8 mouse cellular contexts compared by ENCODE assay signal in the genomic region with DNA sequence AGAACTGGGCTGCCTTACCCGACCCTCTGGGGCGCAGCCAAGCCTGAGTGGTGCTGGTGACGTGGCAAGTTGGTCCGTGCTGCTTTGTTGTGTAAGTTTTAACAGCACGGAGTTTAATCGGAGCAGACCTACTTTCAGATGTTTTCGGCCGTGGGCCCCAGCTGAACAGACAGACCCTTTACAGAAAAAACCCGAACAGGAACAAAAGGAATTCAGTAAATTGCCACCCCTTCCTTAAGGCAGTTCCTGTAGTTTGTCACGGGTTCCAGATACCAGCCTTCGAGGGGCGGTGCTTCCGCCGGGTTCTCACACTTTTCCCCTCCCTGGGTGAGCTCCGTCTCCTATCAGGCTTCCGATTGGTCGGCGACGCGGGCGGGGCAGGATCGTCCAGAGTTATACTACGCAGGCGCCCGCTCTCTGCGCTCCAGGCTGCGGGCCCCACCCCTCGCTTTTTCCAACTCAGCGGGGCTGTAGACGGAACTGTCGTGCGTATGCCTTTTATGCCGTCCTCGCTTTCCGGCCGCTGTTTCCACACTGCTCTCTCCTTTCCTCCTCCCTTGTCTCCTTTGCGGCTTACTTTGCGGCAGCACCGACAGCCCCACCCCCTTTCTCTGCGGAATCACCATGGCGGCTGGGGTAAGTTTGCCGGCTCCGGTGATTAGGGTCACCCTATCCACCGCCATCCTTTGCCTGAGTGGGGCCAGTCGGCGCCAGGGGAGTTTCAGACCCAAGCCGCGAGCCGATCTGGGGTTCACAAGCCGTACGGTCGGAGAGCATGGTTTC. TPM values are rescaled to one million over a fixed set of nuclear protein-coding genes. Genes with fewer than 3 reads are reported as not detected.
DNase-seq lines count a peak whose midpoint lies in the region; ATAC-seq and TF ChIP-seq lines count a peak whose summit lies in the region.

Eef1g (plus strand) TSS at position 452 of the 783 bp plus-strand sequence.

- peak within 1 kb of the TSS; percentile 85 for H3K4me2 ChIP-seq in forebrain, embryonic 16.5 days (ENCODE audit: low read length)
- H3K4me2 ChIP-seq in lung, embryonic 14.5 days: peak within 1 kb of the TSS; percentile 75

- ATAC-seq in G1E (ENCODE audit: extremely low read depth, insufficient number of reproducible peaks, low FRiP score, poor library complexity, severe bottlenecking): peak; percentile 95
- peak; percentile 99 for ATAC-seq in forebrain, embryonic 16.5 days
- peak; percentile 99 for ATAC-seq in lung, embryonic 14.5 days (ENCODE audit: insufficient read depth)

- H3K27me3 ChIP-seq in G1E (ENCODE audit: insufficient read depth, low read length): no peaks in the 10 kb centered on the region
- no peaks in the 10 kb centered on the region for H3K27me3 ChIP-seq in forebrain, embryonic 16.5 days (replicated peaks; ENCODE audit: control insufficient read depth, insufficient read depth, low read length)
- no peaks in the 10 kb centered on the region for H3K27me3 ChIP-seq in lung, embryonic 14.5 days (ENCODE audit: insufficient read depth, low read length)
- H3K27me3 ChIP-seq in thymus, adult 2 months (ENCODE audit: control insufficient read depth, insufficient read depth, low read length): no peaks in the 10 kb centered on the region

- H3K4me1 ChIP-seq in G1E (ENCODE audit: insufficient read depth, low read depth, low read length): peaks cover 68% of the 10 kb centered on the region
- peaks cover 19% of the 10 kb centered on the region for H3K4me1 ChIP-seq in forebrain, embryonic 16.5 days (replicated peaks; ENCODE audit: control insufficient read depth, insufficient read depth, low read length)
- peaks cover 4% of the 10 kb centered on the region; the same call in 1 of the 2 replicates for H3K4me1 ChIP-seq in lung, embryonic 14.5 days (ENCODE audit: insufficient read depth)
- no peaks in the 10 kb centered on the region; the same call in 1 of the 2 replicates for H3K4me1 ChIP-seq in olfactory bulb, adult 2 months (ENCODE audit: control insufficient read depth, insufficient read depth, low read length)
- peaks cover 13% of the 10 kb centered on the region for H3K4me1 ChIP-seq in thymus, adult 2 months (replicated peaks; ENCODE audit: control insufficient read depth, insufficient read depth, low read length)

- peaks cover 91% of the 10 kb centered on the region for H3K36me3 ChIP-seq in G1E (replicated peaks)
- H3K36me3 ChIP-seq in forebrain, embryonic 16.5 days (ENCODE audit: control insufficient read depth, insufficient read depth): peaks cover 39% of the 10 kb centered on the region
- peaks cover 77% of the 10 kb centered on the region for H3K36me3 ChIP-seq in lung, embryonic 14.5 days (ENCODE audit: insufficient read depth)
- peaks cover 46% of the 10 kb centered on the region for H3K36me3 ChIP-seq in thymus, adult 2 months (ENCODE audit: control insufficient read depth, insufficient read depth, low read length)

- WGBS in forebrain, embryonic 16.5 days: under 1% methylated on average over 52 of the region's 52 CpGs
- under 1% methylated on average over 52 of the region's 52 CpGs for WGBS in lung, embryonic 14.5 days
- under 1% methylated on average over 52 of the region's 52 CpGs for WGBS in olfactory bulb, adult 2 months
- WGBS in thymus, adult 2 months: under 1% methylated on average over 52 of the region's 52 CpGs

- peak within 1 kb of the TSS; percentile 82 for H3K4me3 ChIP-seq in G1E (ENCODE audit: low read depth, low read length)
- H3K4me3 ChIP-seq in forebrain, embryonic 16.5 days (replicated peaks; ENCODE audit: low read length): peak within 1 kb of the TSS; percentile 73
- H3K4me3 ChIP-seq in layer of hippocampus, adult 2 months: peak within 1 kb of the TSS; percentile 86
- peak within 1 kb of the TSS; percentile 88 for H3K4me3 ChIP-seq in lung, embryonic 14.5 days (ENCODE audit: low read depth, low read length)
- peak within 1 kb of the TSS; percentile 76 for H3K4me3 ChIP-seq in olfactory bulb, adult 2 months (ENCODE audit: insufficient read depth, low read depth, low read length)
- H3K4me3 ChIP-seq in thymus, adult 2 months (ENCODE audit: control insufficient read depth, insufficient read depth, low read length): peak within 1 kb of the TSS; percentile 67

- intact Hi-C loops in heart, postnatal 36 days (cut with DNase I): no loop called here

- peak; percentile 30; the same call in 1 of the 2 replicates for TF ChIP-seq POLR2A in olfactory bulb, adult 2 months (IDR thresholded peaks at IDR 0.05; ENCODE audit: insufficient read depth, low read depth, low read length)
- TF ChIP-seq POLR2A in thymus, adult 2 months (IDR thresholded peaks at IDR 0.05; ENCODE audit: control insufficient read depth, extremely low read depth, insufficient read depth, low read length, poor library complexity): peak; percentile 48

- H3K9ac ChIP-seq in forebrain, embryonic 16.5 days (replicated peaks; ENCODE audit: low read depth, low read length): peak within 1 kb of the TSS; percentile 64
- H3K9ac ChIP-seq in lung, embryonic 14.5 days: peak within 1 kb of the TSS; percentile 95

- TF ChIP-seq CTCF in G1E (IDR thresholded peaks at IDR 0.05; ENCODE audit: low read depth, low read length): no peak
- no peak for TF ChIP-seq CTCF in layer of hippocampus, adult 2 months (conservative IDR thresholded peaks at IDR 0.05)
- TF ChIP-seq CTCF in lung, embryonic 14.5 days (IDR thresholded peaks at IDR 0.05; ENCODE audit: low read depth): no peak
- no peak for TF ChIP-seq CTCF in olfactory bulb, adult 2 months (IDR thresholded peaks at IDR 0.05; ENCODE audit: insufficient read depth, low read depth, low read length)
- peak; percentile 58; the same call in 1 of the 2 replicates for TF ChIP-seq CTCF in thymus, adult 2 months (IDR thresholded peaks at IDR 0.05; ENCODE audit: borderline replicate concordance, control insufficient read depth, extremely low read depth, insufficient read depth, low read length, poor library complexity)

- peak; percentile 90 for DNase-seq in G1E (ENCODE audit: low spot score)
- peak; percentile 97 to 99 for DNase-seq in cerebellum, adult 18-20 months
- peak; percentile 94 to 95 for DNase-seq in heart, postnatal 36 days
- DNase-seq in layer of hippocampus, adult 2 months (ENCODE audit: low spot score in 2 of 2): peak; percentile 99 to 100
- DNase-seq in lung, embryonic 14.5 days: peak; percentile 99
- peak; percentile 98 for DNase-seq in thymus, adult 2 months

- H3K27ac ChIP-seq in forebrain, embryonic 16.5 days (ENCODE audit: low read length): peak within 1 kb of the TSS; percentile 85
- peak within 1 kb of the TSS; percentile 98 for H3K27ac ChIP-seq in layer of hippocampus, adult 2 months
- H3K27ac ChIP-seq in lung, embryonic 14.5 days (ENCODE audit: low read depth): peak within 1 kb of the TSS; percentile 92
- H3K27ac ChIP-seq in olfactory bulb, adult 2 months (ENCODE audit: insufficient read depth, low read depth, low read length): peak within 1 kb of the TSS; percentile 47
- peak within 1 kb of the TSS; percentile 75 for H3K27ac ChIP-seq in thymus, adult 2 months (ENCODE audit: control insufficient read depth, insufficient read depth, low read length)

- H3K9me3 ChIP-seq in G1E (replicated peaks): no peaks in the 10 kb centered on the region
- no peaks in the 10 kb centered on the region for H3K9me3 ChIP-seq in forebrain, embryonic 16.5 days (ENCODE audit: control insufficient read depth, low read length)
- H3K9me3 ChIP-seq in lung, embryonic 14.5 days (ENCODE audit: low read depth, low read length): no peaks in the 10 kb centered on the region

RNA-seq across cellular contexts. Expression of gene Eef1g, which starts in this region (rescaled TPM):
- 955 and 998 TPM in 2 replicates for total RNA-seq in G1E (2014; fragmentation: Nextera tagmentation)
- total RNA-seq in G1E (2017): 647 and 686 TPM in 2 replicates
- 112 and 237 TPM in 2 replicates for polyA plus RNA-seq in G1E (2012)
- polyA plus RNA-seq in forebrain, embryonic 16.5 days (2015; fragmentation: Nextera tagmentation; extraction: Ambion mirVana): 346 and 348 TPM in 2 replicates
- 100 to 1,000 TPM; 246 to 250 TPM for total RNA-seq in heart, postnatal 36 days (2021)
- 100 to 1,000 TPM; 238 to 242 TPM for total RNA-seq in layer of hippocampus, adult 2 months (2021)
- 480 and 516 TPM in 2 replicates for polyA plus RNA-seq in lung, embryonic 14.5 days (2014; fragmentation: Nextera tagmentation; extraction: Ambion mirVana)
- 678 TPM in 1 of 2 replicates, not detected in the other for polyA plus RNA-seq in olfactory bulb, adult 2 months (2012; ENCODE audit: insufficient read depth, insufficient read length, low replicate concordance, missing spikeins)
- polyA plus RNA-seq in thymus, adult 2 months (2012; rRNA removed): 251 and 292 TPM in 2 replicates

Comparison
In these comparisons a context has a peak if more than half of its experiments do, and no peak if none do; other contexts are left out.
1. Peak in every context shown above with its lines: DNase-seq, ATAC-seq, H3K4me3 ChIP-seq and H3K27ac ChIP-seq.
2. H3K27ac ChIP-seq: peak in every context shown above with its lines; median percentile 98 in layer of hippocampus, adult 2 months; 92 in lung, embryonic 14.5 days; 85 in forebrain, embryonic 16.5 days; 75 in thymus, adult 2 months; 47 in olfactory bulb, adult 2 months.